Mouse (Mus musculus) adrenal gland, postnatal 25 days (tissue): ENCODE measurements around the gene Gm44502. TPM values are rescaled to one million over a fixed set of nuclear protein-coding genes. Genes with fewer than 3 reads are reported as not detected.

Source experiments
- DNase-seq: peaks from one replicate; pipeline ENCODE4 v3.0.0; 2021; ENCODE audit warnings: mixed read lengths
- long read RNA-seq: library from polyadenylated mRNA; stranded (forward); transcript quantifications from one replicate; pipeline ENCODE4 v2.0.0, GENCODE M21; 2021
- total RNA-seq: library from RNA; stranded (reverse); gene quantifications from 2 replicates; pipeline ENCODE4 v1.2.3, GENCODE M21; 2021

Gm44502 gene
- total RNA-seq: 10.4 TPM in 1 of 2 replicates, not detected in the other
- long read RNA-seq, partial matches to known transcripts: 0 of 1 reads
- long read RNA-seq, other reads (novel, unspliced or antisense): 1 of 1 reads

- peak; percentile 92 for DNase-seq
These were observed at the start of gene Gm44502, which contains the start of the genes C730034F03Rik and Chkb for GRCm38 (mm10) chr15:89429352-89430221. Gene Gm44502, minus strand, starts transcription at chr15:89429696. Gene C730034F03Rik, plus strand, starts transcription at chr15:89429589. Gene Chkb, minus strand, starts transcription at chr15:89429908.

DNA sequence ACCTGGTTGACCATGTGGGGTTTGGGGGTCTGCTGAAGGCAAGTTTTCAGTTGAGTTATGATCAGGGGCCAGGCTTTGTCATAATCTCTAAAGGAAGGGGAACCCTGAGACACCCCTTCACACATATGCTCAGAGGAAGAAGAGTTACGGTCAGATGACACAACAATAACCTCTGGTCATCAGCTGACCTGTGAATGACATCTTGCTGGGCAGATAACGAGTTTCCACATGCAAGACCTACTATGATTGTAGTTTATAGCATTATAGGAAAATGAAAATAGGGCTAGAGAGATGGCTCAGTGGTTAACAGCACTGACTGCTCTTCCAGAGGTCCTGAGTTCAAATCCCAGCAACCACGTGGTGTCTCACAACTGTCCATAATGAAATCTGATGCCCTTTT, 49.1 kb upstream of the Gm44502 start:
- DNase-seq: no peak

DNA sequence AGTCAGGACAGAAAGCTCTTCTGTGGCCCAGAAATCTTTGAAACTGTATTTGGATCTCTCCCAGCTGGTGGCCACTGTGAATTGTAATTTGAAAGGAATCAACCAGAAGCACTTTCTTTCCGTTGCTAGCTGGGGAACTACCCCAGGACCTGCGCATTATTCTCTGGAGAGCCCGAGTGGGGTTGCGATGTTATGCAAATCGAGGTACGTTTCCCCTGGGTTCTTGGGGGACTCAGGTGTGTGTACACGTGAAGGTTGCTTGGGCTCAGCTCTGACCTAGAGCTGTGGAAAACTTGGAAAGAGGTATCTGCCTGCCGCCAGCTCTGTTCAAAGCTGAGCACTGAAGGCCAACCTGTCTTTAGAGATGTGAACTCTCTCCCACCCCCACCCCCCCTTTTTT, 48.3 kb upstream of the Gm44502 start:
- DNase-seq: no peak

- peak; percentile 39 for DNase-seq
These were observed 47.6 kb upstream of the Gm44502 start, which contains the start of gene Arsa for GRCm38 (mm10) chr15:89477091-89477491. Gene Arsa, minus strand, starts transcription at chr15:89477425.

DNA sequence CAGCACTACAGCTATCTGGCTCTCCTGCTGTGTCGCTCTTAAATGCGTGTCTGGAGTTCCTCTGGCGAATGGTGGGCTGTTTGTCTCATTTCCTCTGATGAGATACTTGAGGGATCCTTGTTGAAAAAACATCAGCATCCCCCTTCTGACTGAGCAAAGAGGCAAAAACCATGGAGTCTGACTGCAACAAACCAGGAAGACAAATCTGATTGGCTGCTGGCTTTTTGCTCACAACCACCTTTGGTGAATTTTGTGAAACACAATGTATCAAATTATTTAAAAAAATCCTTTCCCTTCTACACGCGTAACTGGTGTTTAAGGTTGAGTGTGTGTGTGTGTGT, 46.9 kb upstream of the Gm44502 start:
- DNase-seq: no peak

- DNase-seq: peak; percentile 94
These were observed 46.3 kb upstream of the Gm44502 start for GRCm38 (mm10) chr15:89475611-89476474.

DNA sequence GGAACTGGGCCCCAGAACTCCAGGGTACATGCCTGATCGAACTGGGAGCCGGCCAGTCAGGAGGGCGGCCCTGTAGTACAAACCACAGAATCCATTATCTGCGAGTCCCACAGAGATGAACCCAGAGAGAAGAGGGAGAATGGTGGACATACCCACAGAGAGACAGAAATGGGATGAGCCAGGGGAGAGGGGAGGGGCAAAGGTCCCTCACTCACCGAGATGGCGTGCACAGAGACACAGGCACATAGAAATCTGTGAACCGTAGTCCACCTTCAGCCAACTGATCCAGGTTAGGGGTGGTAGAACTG, 45.8 kb upstream of the Gm44502 start:
- DNase-seq: no peak

GRCm38 (mm10) chr15:89474596-89475292, 45.2 kb upstream of the Gm44502 start:
- DNase-seq: no peak

- DNase-seq: no peak
These were observed 44.4 kb upstream of the Gm44502 start for GRCm38 (mm10) chr15:89473921-89474320.

DNA sequence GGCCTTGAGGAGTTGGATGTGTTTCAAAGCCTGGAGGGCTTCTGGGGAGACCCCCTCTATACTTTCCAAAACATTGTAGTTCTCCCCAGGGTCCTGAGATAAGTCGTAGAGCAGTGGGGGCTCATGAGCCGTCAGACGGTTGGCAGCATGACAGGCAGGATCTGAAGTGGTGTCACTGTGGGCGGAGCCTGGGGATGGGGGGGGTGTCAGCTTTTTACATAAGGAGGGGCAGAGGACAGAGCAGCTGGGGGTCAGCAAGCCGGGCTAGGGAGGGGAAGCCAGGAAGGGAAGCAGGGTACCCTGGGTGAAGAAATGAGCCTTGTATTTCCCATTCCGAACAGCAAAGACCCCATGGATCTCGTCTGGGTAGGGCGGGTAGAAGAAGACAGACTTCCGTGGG, 43.9 kb upstream of the Gm44502 start:
- DNase-seq: no peak

GRCm38 (mm10) chr15:89471476-89471875, 42.0 kb upstream of the Gm44502 start:
- DNase-seq: no peak

GRCm38 (mm10) chr15:89468577-89468976, 39.1 kb upstream of the Gm44502 start:
- DNase-seq: no peak

DNA sequence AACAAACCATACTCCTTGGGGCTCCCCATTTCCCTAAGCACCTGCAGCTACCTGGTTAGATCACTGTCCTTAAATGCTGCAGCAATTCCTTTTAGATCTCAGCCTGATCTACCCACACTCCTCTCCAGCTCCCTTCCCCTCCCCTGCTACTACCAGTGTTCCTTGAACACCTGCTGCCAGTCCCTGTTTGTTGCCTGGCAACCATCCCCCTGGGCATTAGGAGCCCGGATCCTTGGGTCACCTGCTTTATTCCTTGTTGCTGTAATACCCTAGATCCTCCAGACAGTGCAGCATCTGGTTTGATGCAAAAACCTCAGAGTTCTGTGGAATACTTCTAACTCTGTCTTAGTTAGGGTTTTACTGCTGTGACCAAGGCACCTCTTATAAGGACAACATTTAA, 35.6 kb upstream of the Gm44502 start:
- DNase-seq: no peak

GRCm38 (mm10) chr15:89463334-89464235, 34.1 kb upstream of the Gm44502 start:
- no peak for DNase-seq

DNA sequence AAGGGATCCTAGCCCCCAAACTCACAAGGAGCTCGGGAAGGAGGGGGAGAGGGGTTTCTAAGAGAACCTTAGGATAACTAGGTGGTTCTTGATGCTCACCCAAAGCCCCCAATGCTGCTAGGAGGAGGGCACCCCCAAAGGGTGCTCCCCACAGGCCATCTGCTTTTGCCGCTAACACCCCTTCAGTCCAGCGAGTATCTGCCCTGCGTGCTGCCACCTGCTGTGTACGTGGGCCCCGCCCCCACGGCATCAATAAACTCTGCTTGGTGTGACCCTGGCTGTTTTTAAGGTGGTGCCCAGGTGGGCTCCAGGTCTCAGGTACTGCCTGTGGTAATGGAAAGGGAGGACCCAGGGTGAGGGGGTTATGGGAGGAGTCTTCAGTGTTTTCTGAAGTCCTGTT, 32.7 kb upstream of the Gm44502 start:
- no peak for DNase-seq

- no peak for DNase-seq
These were observed 31.8 kb upstream of the Gm44502 start for GRCm38 (mm10) chr15:89461321-89461720.

GRCm38 (mm10) chr15:89460298-89460697, 30.8 kb upstream of the Gm44502 start:
- DNase-seq: no peak

- DNase-seq: no peak
These were observed 30.3 kb upstream of the Gm44502 start for GRCm38 (mm10) chr15:89459821-89460220.

GRCm38 (mm10) chr15:89458942-89459341, 29.4 kb upstream of the Gm44502 start:
- no peak for DNase-seq

DNA sequence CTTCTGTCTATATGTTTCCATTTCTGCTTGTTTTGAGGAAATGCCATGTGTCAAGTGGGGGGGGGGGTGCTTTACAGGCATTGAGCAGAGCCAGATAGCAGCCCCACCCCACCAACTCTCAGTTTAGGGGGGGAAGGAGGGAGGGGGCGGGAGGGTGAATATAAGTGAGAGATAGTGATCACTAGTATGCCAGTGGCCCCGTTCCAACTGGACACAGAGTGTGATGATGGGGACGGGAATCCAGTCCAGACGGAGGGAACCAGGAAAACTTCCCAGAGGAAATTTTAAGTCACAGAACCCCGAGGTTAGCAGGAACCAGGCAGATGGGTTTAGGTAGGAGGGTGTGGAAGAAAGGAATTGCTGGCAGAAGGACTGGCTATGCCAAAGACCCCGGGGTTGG, 26.1 kb upstream of the Gm44502 start:
- no peak for DNase-seq

GRCm38 (mm10) chr15:89454857-89455256, 25.4 kb upstream of the Gm44502 start:
- no peak for DNase-seq
